Mouse (Mus musculus) hindbrain, embryonic 16.5 days (tissue): ENCODE results near the gene Cyp2d9. TPM values are rescaled to one million over a fixed set of nuclear protein-coding genes. Genes with fewer than 3 reads are reported as not detected.

ENCODE experiments used
- ATAC-seq: fragments of 200-750 bp; cut with Nextera tagmentation; 2 replicates; pipeline ENCODE4 v1.8.0; 2017; ENCODE audit warnings: moderate TSS enrichment, moderate library complexity
- H3K27ac ChIP-seq: fragments of 300-500 bp; sonication (generic); 2 replicates; pipeline ENCODE4 v1.5.1; 2014; ENCODE audit warnings: low read depth, mild to moderate bottlenecking, control low read depth, low read length, moderate library complexity
- H3K27me3 ChIP-seq: fragments of 300-500 bp; sonication (generic); replicated peaks from 2 replicates; pipeline ENCODE4 v1.6.1; 2014; ENCODE audit warnings: low read length; ENCODE audit not compliant: control insufficient read depth, insufficient read depth
- H3K36me3 ChIP-seq: fragments of 300-500 bp; sonication (generic); 2 replicates; pipeline ENCODE4 v1.6.1; 2014; ENCODE audit warnings: mild to moderate bottlenecking, low read length, moderate library complexity, mixed read lengths; ENCODE audit not compliant: control insufficient read depth, insufficient read depth
- H3K4me1 ChIP-seq: fragments of 300-500 bp; sonication (generic); 2 replicates; pipeline ENCODE4 v1.6.1; 2014; ENCODE audit warnings: low read depth, low read length; ENCODE audit not compliant: control insufficient read depth, insufficient read depth
- H3K4me2 ChIP-seq: fragments of 300-500 bp; sonication (generic); 2 replicates; pipeline ENCODE4 v1.6.1; 2014; ENCODE audit warnings: mild to moderate bottlenecking, low read length, control low read depth, moderate library complexity
- H3K4me3 ChIP-seq: fragments of 300-500 bp; sonication (generic); 2 replicates; pipeline ENCODE4 v1.5.1; 2014; ENCODE audit warnings: mild to moderate bottlenecking, low read length, control low read depth, moderate library complexity
- H3K9ac ChIP-seq: fragments of 300-500 bp; sonication (generic); 2 replicates; pipeline ENCODE4 v1.6.1; 2014; ENCODE audit warnings: low read depth, mild to moderate bottlenecking, control low read depth, low read length, moderate library complexity
- H3K9me3 ChIP-seq: fragments of 300-500 bp; sonication (generic); 2 replicates; pipeline ENCODE4 v1.6.1; 2014; ENCODE audit warnings: mild to moderate bottlenecking, low read length, moderate library complexity; ENCODE audit not compliant: control insufficient read depth
- WGBS: fragments of 180-500 bp; shearing (Covaris S2); extraction: QIAGEN DNeasy Blood & Tissue Kit; methylation state at CpG from one replicate; pipeline ENCODE4 v1.1.7; 2014; 5-methylcytosine and 5-hydroxymethylcytosine counted together
- polyA plus RNA-seq: library from polyadenylated mRNA; unstranded; fragments of >200 nt; fragmentation: Nextera tagmentation; extraction: Ambion mirVana; gene quantifications from 2 replicates; pipeline ENCODE4 v1.2.1, GENCODE M21; 2015

The Cyp2d9 gene
- polyA plus RNA-seq, 1 experiment from 2014 or later, result not detected

GRCm38 (mm10) chr15:82406981-82407380, 26.3 kb upstream of the Cyp2d9 start, which contains the start of gene Cyp2d10:
TSS of gene Cyp2d10 (minus strand) at chr15:82407195.
- WGBS, result 98% methylated on average over 6 of the region's 6 CpGs

DNA sequence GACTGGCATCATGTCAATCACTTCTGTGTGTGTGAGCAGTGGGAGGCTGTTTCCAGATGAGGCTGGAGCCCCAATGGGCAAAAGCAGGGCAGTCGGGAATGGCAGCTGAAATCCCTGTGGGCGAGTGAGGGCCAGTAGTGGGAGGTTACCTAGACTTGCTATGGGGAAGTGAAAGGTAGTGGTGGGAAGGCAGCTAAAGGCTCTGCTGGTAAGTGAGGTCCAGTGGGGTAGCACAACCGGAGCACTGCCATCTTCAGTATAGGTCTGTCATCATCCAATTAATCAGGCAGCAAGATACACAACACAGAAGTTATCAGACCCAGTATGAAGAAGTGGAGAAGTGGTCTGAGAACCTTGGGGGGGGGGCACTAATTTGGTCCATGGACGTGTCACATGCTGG, 25.7 kb upstream of the Cyp2d9 start:
- ATAC-seq, result no peak
- Histone ChIP-seq H3K27me3 (no peaks in the 10 kb centered on the region), H3K4me1 (no peaks in the 10 kb centered on the region), H3K4me3 (no peak overlapping the region), H3K4me2 (no peak overlapping the region), H3K9ac (no peak overlapping the region), H3K27ac (no peak overlapping the region), H3K9me3 (no peaks in the 10 kb centered on the region), H3K36me3 (no peaks in the 10 kb centered on the region)
- WGBS, result 80% methylated on average over 4 of the region's 4 CpGs

More at GRCm38 (mm10) chr15:82406981-82407380, 26.3 kb upstream of the Cyp2d9 start, which contains the start of gene Cyp2d10:
- no peak within 1 kb of the TSS for H3K4me2 ChIP-seq
- no peak for ATAC-seq
- H3K9me3 ChIP-seq, result no peaks in the 10 kb centered on the region
- no peaks in the 10 kb centered on the region for H3K36me3 ChIP-seq
- no peak within 1 kb of the TSS for H3K27ac ChIP-seq
- no peaks in the 10 kb centered on the region for H3K4me1 ChIP-seq
- H3K4me3 ChIP-seq, result no peak within 1 kb of the TSS
- no peaks in the 10 kb centered on the region for H3K27me3 ChIP-seq
- H3K9ac ChIP-seq, result no peak within 1 kb of the TSS

- 0 out of 2 replicates have a peak, but pooled peaks cover 2% of the 10 kb centered on the region for H3K4me1 ChIP-seq
- peak overlapping the region; percentile 31; the same call in 1 of the 2 replicates for H3K4me2 ChIP-seq
- peak; percentile 91 for ATAC-seq
- H3K9me3 ChIP-seq, result no peaks in the 10 kb centered on the region
- H3K36me3 ChIP-seq, result no peaks in the 10 kb centered on the region
- no peaks in the 10 kb centered on the region for H3K27me3 ChIP-seq
- WGBS, result 16% methylated on average over 15 of the region's 16 CpGs
- H3K4me3 ChIP-seq, result no peak overlapping the region
- peak overlapping the region; percentile 51 for H3K9ac ChIP-seq
- H3K27ac ChIP-seq, result peak overlapping the region; percentile 20; the same call in 1 of the 2 replicates
Measured at GRCm38 (mm10) chr15:82416797-82417789, 16.1 kb upstream of the Cyp2d9 start.

GRCm38 (mm10) chr15:82418616-82419015, 14.6 kb upstream of the Cyp2d9 start:
- 86% methylated on average over 1 of the region's 1 CpGs for WGBS
- Histone ChIP-seq H3K4me3 (no peak overlapping the region), H3K27ac (no peak overlapping the region), H3K36me3 (no peaks in the 10 kb centered on the region), H3K9me3 (no peaks in the 10 kb centered on the region), H3K9ac (no peak overlapping the region), H3K27me3 (no peaks in the 10 kb centered on the region), H3K4me1 (0 out of 2 replicates have a peak, but pooled peaks cover 2% of the 10 kb centered on the region), H3K4me2 (no peak overlapping the region)
- ATAC-seq, result no peak

DNA sequence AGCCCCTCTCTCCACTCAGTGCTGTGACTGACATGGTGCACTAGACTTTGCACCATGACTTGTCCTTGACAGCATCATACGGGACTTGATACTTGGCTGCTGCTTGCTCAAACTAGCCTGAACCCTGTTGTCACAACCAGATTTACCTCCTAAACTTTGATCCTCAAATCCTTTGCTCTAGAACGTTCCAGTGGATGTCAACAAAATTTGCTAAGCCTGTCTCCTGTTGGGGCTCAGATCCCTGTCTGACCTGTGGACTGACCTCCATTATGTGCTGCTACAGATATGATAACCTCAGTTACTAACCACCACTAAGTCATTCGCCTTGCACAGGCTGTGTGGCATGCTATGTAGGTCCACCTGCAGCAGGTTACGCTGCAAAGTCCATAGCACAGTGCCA, 10.3 kb upstream of the Cyp2d9 start:
- Histone ChIP-seq H3K4me3 (no peak overlapping the region), H3K27me3 (no peaks in the 10 kb centered on the region), H3K4me2 (no peak overlapping the region), H3K9ac (no peak overlapping the region), H3K9me3 (no peaks in the 10 kb centered on the region), H3K36me3 (no peaks in the 10 kb centered on the region), H3K27ac (no peak overlapping the region), H3K4me1 (no peaks in the 10 kb centered on the region)
- 78% methylated on average over 4 of the region's 4 CpGs for WGBS
- ATAC-seq, result no peak

DNA sequence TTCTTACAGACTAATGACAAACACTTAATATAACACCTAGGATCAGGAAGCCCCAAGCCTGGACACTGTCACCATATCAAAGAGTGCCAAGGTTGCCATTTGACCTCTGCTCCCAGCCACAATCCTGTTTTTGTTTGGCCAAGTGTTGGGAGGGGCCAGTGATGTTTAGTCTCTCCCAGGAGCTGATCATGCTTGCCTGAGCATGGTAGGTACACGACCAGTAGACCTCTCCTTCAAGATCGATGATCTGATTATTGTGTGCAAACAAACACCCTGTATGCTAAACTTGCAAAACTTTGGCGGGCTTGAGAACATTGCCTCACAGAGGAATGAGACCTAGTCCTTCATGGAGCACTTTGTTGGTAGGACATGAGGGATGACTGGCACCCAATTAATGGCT, 9.8 kb upstream of the Cyp2d9 start:
- no peaks in the 10 kb centered on the region for H3K36me3 ChIP-seq
- 90% methylated on average over 3 of the region's 3 CpGs for WGBS
- no peak for ATAC-seq
- H3K9ac ChIP-seq, result no peak overlapping the region
- H3K4me3 ChIP-seq, result no peak overlapping the region
- H3K9me3 ChIP-seq, result no peaks in the 10 kb centered on the region
- H3K4me1 ChIP-seq, result no peaks in the 10 kb centered on the region
- H3K4me2 ChIP-seq, result no peak overlapping the region
- no peaks in the 10 kb centered on the region for H3K27me3 ChIP-seq
- no peak overlapping the region for H3K27ac ChIP-seq

GRCm38 (mm10) chr15:82433621-82434020, 384 bp downstream of the Cyp2d9 start:
- no peak overlapping the region for H3K27ac ChIP-seq
- no peak overlapping the region for H3K4me3 ChIP-seq
- H3K27me3 ChIP-seq, result no peaks in the 10 kb centered on the region
- H3K4me1 ChIP-seq, result no peaks in the 10 kb centered on the region
- H3K4me2 ChIP-seq, result no peak overlapping the region
- no peak overlapping the region for H3K9ac ChIP-seq
- no peaks in the 10 kb centered on the region for H3K36me3 ChIP-seq
- 98% methylated on average over 3 of the region's 3 CpGs for WGBS
- 0 out of 2 replicates have a peak, but pooled peaks cover 5% of the 10 kb centered on the region for H3K9me3 ChIP-seq
- no peak for ATAC-seq

DNA sequence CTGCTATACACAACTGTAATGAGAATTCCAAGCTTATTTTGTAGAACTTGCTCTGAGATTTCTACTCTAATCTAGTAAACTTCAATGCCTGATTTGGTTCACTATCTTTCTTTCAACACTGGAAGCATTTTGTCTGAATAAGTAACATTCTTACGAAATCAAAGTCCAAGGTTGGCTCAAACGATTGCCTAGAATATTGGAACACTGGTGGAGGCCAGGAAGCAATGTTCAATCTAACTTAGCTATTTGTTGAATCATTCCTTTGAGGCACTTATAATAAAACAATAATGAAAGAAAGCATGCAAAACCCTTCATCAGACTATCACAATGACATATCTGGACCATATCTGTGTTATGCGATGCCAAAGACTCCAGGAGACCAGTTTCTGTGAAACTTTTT, 1.3 kb downstream of the Cyp2d9 start:
- no peak overlapping the region for H3K4me3 ChIP-seq
- no peak for ATAC-seq
- no peaks in the 10 kb centered on the region for H3K27me3 ChIP-seq
- no peaks in the 10 kb centered on the region for H3K4me1 ChIP-seq
- no peak overlapping the region for H3K4me2 ChIP-seq
- 0 out of 2 replicates have a peak, but pooled peaks cover 5% of the 10 kb centered on the region for H3K9me3 ChIP-seq
- H3K27ac ChIP-seq, result no peak overlapping the region
- no peak overlapping the region for H3K9ac ChIP-seq
- 93% methylated on average over 3 of the region's 3 CpGs for WGBS
- no peaks in the 10 kb centered on the region for H3K36me3 ChIP-seq

DNA sequence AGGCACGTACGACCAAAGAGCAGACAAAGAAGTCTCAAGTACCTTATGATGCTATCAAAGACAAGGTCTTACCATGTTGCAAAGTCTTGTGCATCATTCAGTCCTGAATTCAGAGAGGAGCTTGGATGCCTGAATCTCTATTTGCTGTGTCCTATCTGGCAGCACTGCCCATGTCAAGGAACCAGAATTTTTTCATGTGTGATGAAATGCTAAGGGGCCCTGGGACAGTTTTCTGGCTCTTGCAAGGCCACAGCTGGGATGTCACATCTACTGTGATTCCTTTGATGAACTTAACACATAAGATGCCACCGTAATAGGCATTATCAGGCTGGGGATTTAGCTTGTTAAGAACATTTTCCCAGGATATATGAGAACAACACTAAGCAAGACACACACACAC, 1.8 kb downstream of the Cyp2d9 start:
- H3K27ac ChIP-seq, result no peak overlapping the region
- H3K9me3 ChIP-seq, result 0 out of 2 replicates have a peak, but pooled peaks cover 5% of the 10 kb centered on the region
- no peaks in the 10 kb centered on the region for H3K4me1 ChIP-seq
- H3K27me3 ChIP-seq, result no peaks in the 10 kb centered on the region
- no peaks in the 10 kb centered on the region for H3K36me3 ChIP-seq
- no peak overlapping the region for H3K9ac ChIP-seq
- no peak for ATAC-seq
- WGBS, result 86% methylated on average over 3 of the region's 3 CpGs
- no peak overlapping the region for H3K4me3 ChIP-seq
- no peak overlapping the region for H3K4me2 ChIP-seq
